Mouse (Mus musculus): ENCODE measurements at regions not wholly inside any gene's neighbourhood (a gene's known extent, or its start where the extent isn't known, plus 50 kb on each side); places are given as distances from the start of the nearest gene placed in this dataset.

DNA sequence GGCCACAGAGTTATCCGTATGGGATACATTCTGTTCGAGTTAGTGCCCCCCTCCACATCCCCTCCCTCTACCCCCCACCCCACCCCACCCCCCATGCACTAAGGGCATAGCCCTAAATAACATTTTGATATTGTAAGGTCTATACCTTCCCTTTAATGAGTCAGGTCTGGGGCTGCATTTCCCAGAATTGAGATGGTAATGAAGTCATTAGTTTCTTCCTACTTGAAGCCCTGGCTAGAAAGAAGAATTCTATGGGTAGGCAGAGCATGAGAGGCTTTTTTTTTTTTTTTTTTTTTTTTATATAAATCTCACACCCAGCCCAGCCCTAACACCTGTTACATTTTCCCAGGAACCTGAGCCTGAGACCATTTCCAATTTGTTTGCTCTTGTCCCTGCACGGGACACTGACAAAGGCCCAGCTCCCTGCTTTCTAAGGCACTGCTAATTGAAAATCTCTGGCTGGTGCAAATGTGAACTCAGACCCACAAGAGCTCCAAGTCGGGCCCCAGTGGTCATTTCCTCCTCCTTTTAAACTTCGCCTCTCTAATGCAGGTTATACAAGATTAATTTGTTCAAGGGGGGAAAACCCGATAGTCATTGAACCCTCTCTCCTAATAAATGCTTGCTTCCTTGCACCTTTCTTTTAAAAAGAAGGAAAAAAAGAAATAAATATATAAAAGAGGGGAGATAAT, 106.5 kb upstream of the Id4 start:
- no peak for TF ChIP-seq CTCF (IDR thresholded peaks at IDR 0.05; ENCODE audit: low read depth, low read length)
- no peak for TF ChIP-seq POLR2A (IDR thresholded peaks at IDR 0.05; ENCODE audit: insufficient read depth, low read length)
- no peak for TF ChIP-seq EP300 (IDR thresholded peaks at IDR 0.05; ENCODE audit: insufficient read depth, low read depth, low read length)
